Mouse (Mus musculus) midbrain, embryonic 13.5 days (tissue): ENCODE data around the gene Ap5m1. TPM values are rescaled to one million over a fixed set of nuclear protein-coding genes. Genes with fewer than 3 reads are reported as not detected.

Experiments
- ATAC-seq: fragments of 200-750 bp; cut with Nextera tagmentation; 2 replicates; pipeline ENCODE4 v1.8.0; 2017; ENCODE audit warnings: mild to moderate bottlenecking, moderate TSS enrichment, moderate library complexity
- H3K27ac ChIP-seq: fragments of 300-500 bp; sonication (generic); 2 replicates; pipeline ENCODE4 v1.5.1; 2015; ENCODE audit warnings: inconsistent platforms, mild to moderate bottlenecking, moderate library complexity
- H3K27me3 ChIP-seq: fragments of 300-500 bp; sonication (generic); 2 replicates; pipeline ENCODE4 v1.6.1; 2015; ENCODE audit warnings: mild to moderate bottlenecking, inconsistent platforms
- H3K36me3 ChIP-seq: fragments of 300-500 bp; sonication (generic); 2 replicates; pipeline ENCODE4 v1.6.1; 2015; ENCODE audit warnings: mild to moderate bottlenecking, inconsistent platforms
- H3K4me1 ChIP-seq: fragments of 300-500 bp; sonication (generic); replicated peaks from 2 replicates; pipeline ENCODE4 v1.6.1; 2015; ENCODE audit warnings: inconsistent platforms
- H3K4me2 ChIP-seq: fragments of 300-500 bp; sonication (generic); replicated peaks from 2 replicates; pipeline ENCODE4 v1.6.1; 2015; ENCODE audit warnings: moderate library complexity, mild to moderate bottlenecking, inconsistent platforms
- H3K4me3 ChIP-seq: fragments of 300-500 bp; sonication (generic); replicated peaks from 2 replicates; pipeline ENCODE4 v1.5.1; 2015; ENCODE audit warnings: mild to moderate bottlenecking, inconsistent platforms
- H3K9ac ChIP-seq: fragments of 300-500 bp; sonication (generic); replicated peaks from 2 replicates; pipeline ENCODE4 v1.6.1; 2015; ENCODE audit warnings: mild to moderate bottlenecking, inconsistent platforms
- H3K9me3 ChIP-seq: fragments of 300-500 bp; sonication (generic); 2 replicates; pipeline ENCODE4 v1.6.1; 2016; ENCODE audit warnings: mild to moderate bottlenecking, inconsistent platforms
- WGBS: fragments of 180-500 bp; shearing (Covaris S2); methylation state at CpG from one replicate; pipeline ENCODE4 v1.1.7; 2015; 5-methylcytosine and 5-hydroxymethylcytosine counted together
- polyA plus RNA-seq: library from polyadenylated mRNA; unstranded; fragments of >200 nt; fragmentation: Nextera tagmentation; extraction: Ambion mirVana; gene quantifications from 2 replicates; pipeline ENCODE4 v1.2.1, GENCODE M21; 2015

Ap5m1 gene
- polyA plus RNA-seq, 1 experiment from 2014 or later, result 27.4 TPM

DNA sequence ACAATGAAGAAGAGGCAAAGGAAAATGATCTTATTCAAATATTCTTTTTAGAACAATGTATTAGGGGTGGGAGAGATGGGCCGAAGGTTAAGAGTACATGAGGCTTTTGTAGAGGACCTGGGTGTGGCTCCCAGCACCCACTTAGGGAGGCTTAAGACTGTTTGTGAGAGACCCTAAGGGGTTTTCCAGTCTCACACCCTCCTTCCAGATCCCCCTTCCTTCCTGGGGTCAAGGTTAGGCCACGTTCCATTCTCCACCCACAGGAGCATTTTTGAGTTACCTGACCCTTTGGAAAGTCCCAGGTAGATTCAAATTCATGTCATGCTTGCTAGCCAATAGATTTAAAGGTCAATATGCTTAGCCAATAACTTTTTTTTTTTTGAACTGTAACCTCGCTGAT lies 66.5 kb downstream of the Ap5m1 start:
- Histone ChIP-seq H3K9me3 (no peaks in the 10 kb centered on the region), H3K36me3 (no peaks in the 10 kb centered on the region), H3K9ac (no peak overlapping the region), H3K4me2 (no peak overlapping the region), H3K4me1 (peaks cover 17% of the 10 kb centered on the region), H3K27ac (no peak overlapping the region), H3K4me3 (no peak overlapping the region), H3K27me3 (no peaks in the 10 kb centered on the region)
- no peak for ATAC-seq
- 89% methylated on average over 3 of the region's 3 CpGs for WGBS

DNA sequence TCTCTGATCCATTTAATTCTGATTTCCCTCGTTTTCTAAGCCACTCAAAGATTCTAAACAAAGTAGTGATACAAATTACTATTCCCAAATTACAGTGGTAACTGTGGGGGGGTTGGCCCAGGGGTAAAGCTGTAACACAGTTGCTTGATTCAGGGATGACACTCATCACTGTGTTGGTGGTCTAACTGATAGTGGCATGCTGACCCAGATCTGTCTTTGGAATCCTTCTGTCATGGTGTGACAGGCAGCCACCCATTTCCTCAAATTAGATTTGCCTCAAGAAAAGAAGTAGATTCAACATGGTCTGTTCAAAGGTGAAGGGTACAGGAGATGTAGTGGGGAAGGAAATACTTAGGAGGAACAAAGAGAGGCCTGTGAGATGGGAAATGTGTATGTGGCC lies 72.3 kb downstream of the Ap5m1 start:
- Histone ChIP-seq H3K4me2 (no peak overlapping the region), H3K4me3 (no peak overlapping the region), H3K9me3 (0 out of 2 replicates have a peak, but pooled peaks cover 2% of the 10 kb centered on the region), H3K36me3 (no peaks in the 10 kb centered on the region), H3K9ac (no peak overlapping the region), H3K4me1 (peaks cover 12% of the 10 kb centered on the region; the same call in 1 of the 2 replicates), H3K27ac (no peak overlapping the region), H3K27me3 (no peaks in the 10 kb centered on the region)
- WGBS, result 58% methylated on average over 1 of the region's 1 CpGs
- ATAC-seq, result no peak

DNA sequence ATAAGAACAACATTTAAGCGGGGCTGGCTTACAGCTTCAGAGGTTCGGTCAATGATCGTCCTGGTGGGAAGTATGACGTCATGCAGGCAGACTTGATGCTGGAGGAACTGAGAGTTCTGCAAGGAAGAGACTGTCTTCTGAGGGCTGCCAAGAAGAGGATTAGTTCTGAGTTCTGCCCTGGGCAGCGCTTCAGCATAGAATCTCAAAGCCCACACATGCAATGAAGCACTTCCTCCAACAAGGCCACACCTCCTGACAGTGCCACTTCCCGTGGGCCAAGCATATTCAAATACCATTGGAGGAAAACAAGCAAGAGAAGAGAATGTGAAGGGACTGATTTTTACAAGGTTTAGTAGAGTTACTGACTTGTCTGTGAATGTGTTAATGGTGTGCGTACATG lies 74.9 kb downstream of the Ap5m1 start:
- Histone ChIP-seq H3K27ac (no peak overlapping the region), H3K27me3 (no peaks in the 10 kb centered on the region), H3K4me1 (peaks cover 12% of the 10 kb centered on the region; the same call in 1 of the 2 replicates), H3K9ac (no peak overlapping the region), H3K36me3 (no peaks in the 10 kb centered on the region), H3K4me3 (no peak overlapping the region), H3K4me2 (no peak overlapping the region), H3K9me3 (0 out of 2 replicates have a peak, but pooled peaks cover 2% of the 10 kb centered on the region)
- ATAC-seq, result no peak
- WGBS, result 95% methylated on average over 7 of the region's 7 CpGs

Other genes starting within 250 kb of the Ap5m1 start
- gene Exoc5, start 556 bp downstream of the Ap5m1 start, polyA plus RNA-seq, result 80.3 and 86.7 TPM in 2 replicates
- 13.9 and 14.6 TPM in 2 replicates for gene Naa30, start 106.1 kb downstream of the Ap5m1 start, polyA plus RNA-seq
- 0.26 and 0.27 TPM in 2 replicates for gene ccdc198, start 179.4 kb downstream of the Ap5m1 start, polyA plus RNA-seq